Mouse (Mus musculus) spleen, adult 2 months (tissue): ENCODE measurements at regions not wholly inside any gene's neighbourhood (a gene's known extent, or its start where the extent isn't known, plus 50 kb on each side); places are given as distances from the start of the nearest gene placed in this dataset.
"Not testable (repeated sequence)": the region's sequence is repeated elsewhere in the genome, so short reads cannot be mapped to it uniquely, and the experiment has no call there.

Source experiments
- DNase-seq, 2 experiments: peaks; one replicate each; pipeline versions ENCODE4 v3.0.0 to v3.0.0-alpha.2; 2012 to 2021; ENCODE audit warnings: low spot score in 2 of 2, low read depth in 1 of 2
- H3K27ac ChIP-seq: fragments of 200-500 bp; 2 replicates; pipeline ENCODE4 v1.5.1; 2012; ENCODE audit warnings: low read length, inconsistent platforms; ENCODE audit not compliant: insufficient read depth
- H3K27me3 ChIP-seq: fragments of 200-500 bp; 2 replicates; pipeline ENCODE4 v1.6.1; 2012; ENCODE audit warnings: mild to moderate bottlenecking, moderate library complexity, low read length, inconsistent platforms; ENCODE audit not compliant: control insufficient read depth, insufficient read depth
- H3K36me3 ChIP-seq: fragments of 200-500 bp; 2 replicates; pipeline ENCODE4 v1.6.1; 2012; ENCODE audit warnings: mild to moderate bottlenecking, low read length, inconsistent platforms; ENCODE audit not compliant: control insufficient read depth, insufficient read depth
- H3K4me1 ChIP-seq: fragments of 200-500 bp; 2 replicates; pipeline ENCODE4 v1.6.1; 2011; ENCODE audit warnings: inconsistent platforms; ENCODE audit not compliant: control insufficient read depth, insufficient read depth, insufficient read length
- H3K4me3 ChIP-seq: fragments of 200-500 bp; 2 replicates; pipeline ENCODE4 v1.5.1; 2011; ENCODE audit warnings: mild to moderate bottlenecking, inconsistent platforms; ENCODE audit not compliant: insufficient read depth, insufficient read length; ENCODE audit errors: extremely low read depth
- CTCF ChIP-seq: fragments of 200-500 bp; IDR thresholded peaks from 2 replicates; pipeline ENCODE4 v1.5.1; 2011; ENCODE audit warnings: mild to moderate bottlenecking, inconsistent platforms; ENCODE audit not compliant: insufficient read depth, insufficient read length, insufficient replicate concordance; ENCODE audit errors: extremely low read depth
- POLR2A ChIP-seq: fragments of 200-500 bp; IDR thresholded peaks from 2 replicates; pipeline ENCODE4 v1.6.1; 2011; ENCODE audit warnings: low read depth, low read length, inconsistent platforms
- WGBS: fragments of 180-500 bp; shearing (Covaris S2); methylation state at CpG from one replicate; pipeline ENCODE4 v1.1.7; 2018; 5-methylcytosine and 5-hydroxymethylcytosine counted together

DNA sequence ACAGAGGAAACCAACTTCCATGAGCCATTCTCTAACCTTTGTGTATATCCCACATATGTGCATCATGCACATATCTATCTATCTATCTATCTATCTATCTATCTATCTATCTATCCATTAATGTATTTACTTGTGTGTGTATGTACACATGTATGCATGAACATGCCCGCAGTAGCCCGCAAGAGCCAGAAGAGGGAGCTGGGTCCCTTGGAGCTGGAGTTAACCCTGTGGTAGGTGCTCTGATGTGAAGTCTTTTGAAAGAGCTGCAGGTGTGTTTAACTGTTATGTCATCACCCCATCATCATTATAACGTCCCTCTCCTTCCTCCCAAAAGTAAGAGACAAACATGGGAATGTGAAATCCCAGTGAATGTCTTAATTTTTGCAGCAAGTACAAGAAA lies 86.7 kb downstream of the Gm9817 start:
- Histone ChIP-seq H3K27ac (no peak overlapping the region), H3K27me3 (no peaks in the 10 kb centered on the region), H3K4me1 (no peaks in the 10 kb centered on the region), H3K36me3 (no peaks in the 10 kb centered on the region), H3K4me3 (no peak overlapping the region)
- WGBS: 92% methylated on average over 3 of the region's 3 CpGs
- TF ChIP-seq CTCF (no peak), POLR2A (no peak)
- no peak for DNase-seq

DNA sequence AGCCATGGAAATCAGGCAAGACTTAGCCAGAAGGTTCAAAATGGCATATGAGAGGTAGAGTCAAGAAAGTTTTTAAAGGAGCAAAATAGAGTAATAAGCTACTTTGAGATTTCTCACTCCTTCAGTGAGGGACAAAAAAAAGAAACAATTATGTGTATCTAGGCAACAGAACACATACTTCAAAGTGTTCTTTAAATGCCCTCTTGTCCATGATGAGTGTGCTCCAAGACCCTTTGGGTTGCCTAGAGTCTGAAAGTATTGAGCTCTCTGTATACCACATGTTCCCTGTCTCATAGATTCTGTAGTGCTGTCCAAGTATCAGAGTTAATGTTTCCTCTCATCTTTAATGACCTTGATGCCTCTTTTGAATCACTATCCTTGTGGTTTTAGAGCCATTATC lies 91.2 kb downstream of the Gm9817 start:
- Histone ChIP-seq H3K4me3 (no peak overlapping the region), H3K36me3 (no peaks in the 10 kb centered on the region), H3K27ac (no peak overlapping the region), H3K4me1 (no peaks in the 10 kb centered on the region), H3K27me3 (no peaks in the 10 kb centered on the region)
- TF ChIP-seq CTCF (no peak), POLR2A (no peak)
- DNase-seq: no peak

DNA sequence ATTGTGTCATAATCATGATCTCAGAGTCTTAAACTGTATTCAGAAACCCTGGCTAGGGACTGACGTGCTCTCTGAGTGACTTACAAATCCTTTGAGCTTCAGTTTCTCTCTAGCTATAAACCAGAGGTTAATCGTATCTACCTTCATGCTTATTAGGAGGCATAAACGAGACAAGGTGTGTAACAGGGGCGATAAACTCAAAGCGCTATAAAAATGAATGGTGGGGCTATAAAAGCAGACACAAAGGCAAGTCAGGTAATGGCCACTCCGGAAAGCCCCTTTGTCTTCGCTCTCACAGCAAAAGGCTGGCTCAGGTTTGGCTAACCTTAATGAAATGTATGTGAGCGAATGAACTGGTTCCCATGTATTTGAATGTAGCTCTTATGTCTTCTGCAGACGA lies 94.6 kb downstream of the Gm9817 start:
- no peak for DNase-seq
- H3K4me3 ChIP-seq: no peak overlapping the region
- no peaks in the 10 kb centered on the region for H3K4me1 ChIP-seq
- no peak for TF ChIP-seq POLR2A
- no peak for TF ChIP-seq CTCF
- no peak overlapping the region for H3K27ac ChIP-seq
- no peaks in the 10 kb centered on the region for H3K27me3 ChIP-seq
- 93% methylated on average over 9 of the region's 9 CpGs for WGBS
- H3K36me3 ChIP-seq: no peaks in the 10 kb centered on the region

DNA sequence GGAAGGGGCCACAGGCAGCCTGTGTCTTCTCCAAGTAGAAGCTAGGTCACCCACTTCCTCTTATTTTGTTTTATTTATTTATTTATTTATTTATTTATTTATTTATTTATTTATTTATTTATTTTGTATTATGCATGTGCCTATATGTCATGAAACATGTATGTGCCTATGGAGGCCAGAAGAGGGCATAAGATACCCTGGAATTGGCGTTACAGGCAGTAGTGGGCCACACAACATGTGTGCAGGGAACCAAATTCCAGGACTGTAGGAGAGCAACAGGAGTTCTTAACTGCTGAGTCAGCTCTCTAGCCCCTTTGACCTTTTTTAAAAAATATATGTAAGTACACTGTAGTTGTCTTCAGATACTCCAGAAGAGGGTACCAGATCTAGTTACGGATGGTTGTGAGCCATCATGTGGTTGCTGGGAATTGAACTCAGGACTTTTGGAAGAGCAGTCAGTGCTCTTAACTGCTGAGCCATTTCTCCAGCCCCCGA lies 97.3 kb downstream of the Gm9817 start:
- DNase-seq, H3K4me1 ChIP-seq, H3K4me3 ChIP-seq, H3K27me3 ChIP-seq, H3K36me3 ChIP-seq, H3K27ac ChIP-seq: not testable (repeated sequence)
- WGBS: 87% methylated on average over 3 of the region's 3 CpGs

DNA sequence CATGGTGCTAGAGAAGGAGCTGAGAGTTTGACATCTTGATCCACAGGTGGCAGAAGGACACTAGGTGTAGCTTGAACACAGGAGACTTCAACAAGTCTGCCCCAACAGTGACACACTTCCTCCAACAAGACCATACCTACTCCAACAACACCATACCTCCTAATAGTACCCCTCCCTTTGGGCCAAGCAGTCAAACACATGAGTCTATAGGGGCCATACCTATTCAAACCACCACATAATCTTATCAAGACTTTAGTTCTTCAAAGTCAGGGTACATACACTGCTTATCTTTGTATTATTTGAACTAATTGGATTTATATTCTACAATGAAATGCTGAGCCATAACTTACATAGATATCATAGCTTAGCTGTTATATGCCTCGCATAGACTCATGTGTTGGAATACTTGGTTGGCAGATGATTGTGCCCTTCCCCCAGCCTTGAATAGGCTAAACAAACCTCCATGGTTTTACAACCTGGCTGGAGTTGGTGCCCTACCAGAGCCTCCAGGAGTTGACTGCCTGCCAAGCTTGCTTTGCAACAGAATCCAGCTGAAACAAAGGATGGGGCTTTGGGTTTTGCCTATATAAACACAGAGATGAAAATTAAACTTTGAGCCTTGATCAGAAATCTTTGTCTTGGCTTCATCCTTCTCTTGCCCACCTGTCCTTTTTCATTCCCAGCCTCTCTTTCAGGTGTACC lies 103.2 kb downstream of the Gm9817 start:
- no peaks in the 10 kb centered on the region for H3K27me3 ChIP-seq
- WGBS: 88% methylated on average over 1 of the region's 1 CpGs
- TF ChIP-seq POLR2A (no peak), CTCF (no peak)
- DNase-seq: no peak
- H3K36me3 ChIP-seq: no peaks in the 10 kb centered on the region
- H3K4me3 ChIP-seq: no peak overlapping the region
- H3K27ac ChIP-seq: no peak overlapping the region
- H3K4me1 ChIP-seq: no peaks in the 10 kb centered on the region

DNA sequence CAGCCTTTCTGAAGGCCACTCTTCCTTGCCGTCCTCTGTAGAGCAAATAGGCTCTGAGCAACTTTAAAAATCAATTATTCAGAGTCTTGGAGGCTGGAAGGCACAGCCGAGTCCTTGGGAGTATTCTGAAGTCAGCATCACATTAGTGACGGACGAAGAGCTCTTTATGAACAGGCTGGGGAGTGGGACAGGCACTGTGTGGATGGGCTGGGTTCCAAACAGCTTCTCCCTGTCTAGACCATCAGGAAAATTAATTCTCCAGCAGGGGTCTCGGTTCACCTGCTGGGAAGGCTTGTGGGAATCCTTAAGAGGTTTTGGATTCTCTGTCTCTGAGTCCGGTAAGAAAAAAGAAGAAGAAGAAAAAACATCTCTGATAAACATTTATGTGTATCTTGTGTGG lies 110.9 kb downstream of the Gm9817 start:
- no peak for DNase-seq
- H3K27ac ChIP-seq: no peak overlapping the region
- H3K4me1 ChIP-seq: no peaks in the 10 kb centered on the region
- TF ChIP-seq CTCF (no peak), POLR2A (no peak)
- H3K27me3 ChIP-seq: no peaks in the 10 kb centered on the region
- H3K36me3 ChIP-seq: no peaks in the 10 kb centered on the region
- H3K4me3 ChIP-seq: no peak overlapping the region
- 88% methylated on average over 6 of the region's 6 CpGs for WGBS

DNA sequence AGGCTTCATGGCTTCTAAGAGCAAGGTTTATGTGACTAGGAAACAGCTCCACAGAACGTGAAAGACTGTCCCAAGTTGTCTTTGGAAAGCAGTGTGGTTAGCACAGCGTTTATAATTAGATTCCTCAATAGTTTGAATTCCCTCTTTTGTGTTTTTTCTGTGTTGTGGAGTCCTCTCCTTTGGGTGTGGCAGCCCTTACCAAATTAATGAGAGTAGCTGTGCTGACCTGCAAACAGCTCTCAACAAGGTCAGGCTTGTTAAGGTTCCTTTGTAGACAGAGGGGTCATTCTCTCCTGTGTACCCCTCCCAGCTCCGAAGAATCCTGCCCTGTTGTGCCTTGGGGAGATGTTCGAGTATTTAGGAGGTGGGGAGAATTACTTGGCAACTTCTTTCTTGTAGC lies 111.7 kb downstream of the Gm9817 start:
- WGBS: 80% methylated on average over 4 of the region's 4 CpGs
- no peaks in the 10 kb centered on the region for H3K4me1 ChIP-seq
- DNase-seq: no peak

More for the DNA sequence above, 111.7 kb downstream of the Gm9817 start:
- Histone ChIP-seq H3K27ac (no peak overlapping the region), H3K27me3 (no peaks in the 10 kb centered on the region), H3K4me3 (no peak overlapping the region), H3K36me3 (no peaks in the 10 kb centered on the region)
- TF ChIP-seq CTCF: no peak
- no peak for TF ChIP-seq POLR2A
